Mouse (Mus musculus): ENCODE results near the gene E130218I03Rik.
"Not testable (repeated sequence)": the region's sequence is repeated elsewhere in the genome, so short reads cannot be mapped to it uniquely, and the experiment has no call there.

Gene E130218I03Rik

DNA sequence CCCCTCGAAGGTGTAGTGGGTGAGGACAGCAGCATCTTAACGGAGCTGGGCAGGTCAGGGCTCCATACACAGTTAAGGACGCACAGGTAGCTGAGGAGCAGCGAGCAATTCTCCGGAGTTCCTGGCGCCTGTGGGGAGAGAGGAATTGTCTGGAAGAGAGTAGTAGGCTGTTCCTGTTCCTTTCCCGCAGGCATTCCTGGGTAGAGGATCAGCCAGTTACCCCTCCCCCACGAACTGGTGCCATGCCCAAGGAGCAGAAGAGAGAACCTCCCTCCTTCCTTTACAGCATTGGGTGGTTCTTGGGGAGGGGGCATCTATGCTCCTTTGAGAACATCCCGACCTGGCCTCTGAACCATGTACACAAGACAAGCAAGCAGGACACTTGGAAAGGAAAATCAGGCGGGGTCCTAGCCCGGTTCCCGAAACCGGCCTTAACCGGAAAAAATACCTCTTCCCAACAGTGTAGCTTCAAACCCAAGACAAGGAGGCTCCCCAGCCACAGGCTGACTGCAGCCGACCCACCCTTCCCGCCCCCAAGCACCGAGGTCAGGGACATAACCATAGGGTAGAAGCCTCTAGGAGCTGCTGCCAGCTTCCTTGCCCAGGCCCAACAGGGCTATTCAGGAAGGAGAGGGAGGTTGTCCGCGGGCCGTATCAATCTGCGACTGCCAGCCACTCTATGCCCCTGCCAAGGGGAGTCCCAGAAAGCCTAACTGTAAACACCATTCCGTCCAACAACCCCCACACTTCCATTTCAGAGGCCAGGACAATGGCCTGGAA, 8.9 kb downstream of the E130218I03Rik start:
- DNase-seq (ENCODE audit: low spot score), result no peak

DNA sequence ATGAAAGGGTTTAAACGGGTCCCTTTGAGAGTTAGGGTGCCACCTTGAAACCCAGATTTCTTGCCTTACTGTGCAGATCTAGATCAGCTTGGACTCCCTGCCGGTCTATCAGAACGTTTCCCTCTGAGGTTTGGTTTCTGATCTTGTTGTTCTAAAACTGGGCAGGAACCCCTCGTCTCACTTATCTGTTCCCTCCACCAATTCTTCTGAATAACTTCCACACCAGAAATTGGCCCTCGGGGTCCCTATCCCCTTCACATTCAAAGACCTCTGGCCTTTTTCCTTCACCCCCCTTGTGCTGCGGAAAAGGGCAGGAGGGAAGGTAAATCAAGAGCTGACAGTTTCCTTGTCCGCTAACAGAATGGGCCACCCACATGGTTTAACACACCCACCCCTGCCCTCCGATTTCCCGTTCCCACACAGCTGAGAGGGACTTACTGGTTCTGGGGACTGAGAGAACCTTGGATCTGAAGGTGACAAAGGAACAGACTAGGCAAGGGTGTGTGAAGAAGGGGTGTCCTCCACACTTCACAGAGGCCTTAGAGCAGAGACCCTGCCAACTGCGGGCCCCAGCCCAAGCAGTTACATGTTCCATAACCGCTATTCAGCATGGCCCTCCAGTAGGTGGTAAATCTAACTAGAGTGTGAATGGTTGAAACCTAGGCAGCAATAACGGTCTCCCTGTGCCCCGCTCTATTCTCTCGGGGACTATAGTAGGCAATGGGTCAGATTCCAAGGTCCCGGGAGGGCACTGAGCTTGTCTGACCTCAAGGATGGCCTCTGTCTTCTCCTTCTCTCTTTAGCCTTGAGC, 9.7 kb downstream of the E130218I03Rik start:
- DNase-seq (ENCODE audit: low spot score), result no peak

DNA sequence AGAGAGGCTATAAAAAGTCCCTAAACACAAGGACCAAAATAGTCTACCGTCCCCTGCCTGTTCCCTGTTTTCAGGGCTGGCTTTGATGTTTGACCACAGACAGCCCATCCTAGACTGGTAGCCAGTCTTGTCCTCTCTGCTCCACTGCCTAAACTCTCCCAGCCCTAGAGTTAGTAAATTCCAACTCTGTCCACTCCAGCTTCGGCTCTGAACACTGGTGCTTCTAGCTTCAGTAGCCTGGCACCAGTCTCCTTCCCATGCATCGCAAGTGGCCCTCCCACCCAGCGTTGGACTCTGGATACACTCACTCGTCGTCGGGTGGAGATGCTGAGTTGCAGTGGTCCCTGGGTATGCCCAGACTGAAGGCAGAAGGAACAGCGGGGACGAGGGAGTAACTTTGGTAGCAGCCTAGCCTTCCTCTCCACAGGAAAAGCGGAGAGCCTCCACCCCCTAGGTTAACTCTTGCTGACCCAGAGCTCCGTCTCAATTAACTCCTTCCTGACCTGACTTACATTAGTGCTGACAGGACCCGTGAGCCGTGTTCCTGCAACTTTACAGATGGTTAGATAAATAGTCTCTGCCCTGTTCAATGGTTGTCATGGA, 10.4 kb downstream of the E130218I03Rik start, which contains the start of gene Grrp1:
Gene Grrp1 (minus strand): TSS at position 385 of the 603 bp plus-strand sequence.
- DNase-seq (ENCODE audit: low spot score), result no peak

DNA sequence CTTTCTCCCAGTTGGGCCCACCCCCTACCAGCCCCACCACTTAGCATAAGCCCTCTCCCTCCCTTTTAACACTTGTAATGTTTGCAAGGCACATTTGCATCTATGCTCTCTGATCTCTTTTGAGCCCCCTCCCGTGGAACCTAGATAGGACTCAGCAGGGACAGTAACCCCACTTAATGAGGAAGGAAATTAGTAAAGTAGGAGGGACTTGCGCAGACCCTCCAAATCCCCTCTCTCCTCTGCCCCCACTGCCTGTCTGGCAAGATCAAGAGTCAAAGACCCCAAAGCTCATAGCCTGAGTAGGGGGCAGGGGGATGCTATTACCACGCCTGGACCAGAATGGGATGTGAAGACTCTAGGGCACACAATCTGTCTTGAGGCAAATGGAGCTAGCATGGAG, 11.4 kb downstream of the E130218I03Rik start:
- DNase-seq (ENCODE audit: low spot score), result no peak

DNA sequence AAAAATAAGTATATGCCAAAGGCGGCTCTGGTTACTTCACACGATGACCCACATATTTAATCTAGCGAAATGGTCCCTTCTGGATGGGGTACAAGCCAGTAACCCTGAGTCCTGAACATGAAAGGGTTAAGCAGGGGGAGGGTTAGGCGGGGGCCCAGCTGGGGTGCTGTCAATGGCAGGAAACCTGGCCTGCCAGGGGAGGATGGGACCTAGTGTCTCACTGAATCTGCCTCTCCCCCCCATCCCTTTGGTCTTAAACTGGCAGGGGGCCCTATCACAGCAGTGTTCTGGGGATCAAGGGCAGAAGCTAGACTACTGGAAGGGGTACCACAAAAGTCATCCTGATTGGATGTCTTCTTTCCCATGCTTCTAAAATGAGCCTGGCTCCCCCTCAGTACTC, 12.4 kb downstream of the E130218I03Rik start:
- DNase-seq (ENCODE audit: low spot score), result no peak

DNA sequence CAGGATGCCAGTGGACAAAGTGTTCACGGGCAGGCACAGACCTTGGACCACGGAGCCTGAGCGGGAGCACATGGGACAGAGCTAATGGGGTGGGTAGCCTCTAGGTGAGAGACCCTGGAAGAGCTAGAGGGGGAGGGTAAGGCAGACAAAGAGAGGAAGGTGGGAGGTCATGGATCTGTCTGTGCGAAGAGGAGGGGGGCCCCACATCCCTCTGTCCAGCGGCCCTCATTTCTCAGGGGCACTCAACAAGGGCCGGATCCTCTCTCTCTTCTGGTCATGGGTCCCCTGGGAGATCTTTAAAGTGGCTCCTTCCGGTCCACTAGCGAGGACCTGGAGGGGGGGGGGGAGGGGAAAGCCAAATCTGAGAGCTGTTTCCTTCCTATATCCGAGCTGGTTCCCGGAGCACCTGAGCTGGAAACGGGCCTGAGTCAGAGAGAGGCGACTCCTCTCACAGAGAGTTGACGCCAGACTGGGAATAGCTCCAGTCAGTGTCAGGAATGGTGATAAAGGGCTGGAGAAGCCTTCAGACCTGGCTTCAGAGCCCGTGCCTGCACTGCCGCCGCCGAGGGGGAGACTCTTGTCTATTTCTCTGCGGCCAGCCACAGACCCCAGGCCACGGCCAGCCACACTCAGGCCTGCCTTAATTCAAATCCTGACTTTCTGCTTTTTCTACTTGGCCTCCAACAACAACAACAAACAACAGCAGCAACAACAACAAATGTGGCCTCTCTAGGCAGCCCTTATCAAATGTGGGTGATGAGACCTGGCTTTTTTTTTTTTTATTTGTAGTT, 13.1 kb downstream of the E130218I03Rik start:
- no peak for DNase-seq (ENCODE audit: low spot score)

DNA sequence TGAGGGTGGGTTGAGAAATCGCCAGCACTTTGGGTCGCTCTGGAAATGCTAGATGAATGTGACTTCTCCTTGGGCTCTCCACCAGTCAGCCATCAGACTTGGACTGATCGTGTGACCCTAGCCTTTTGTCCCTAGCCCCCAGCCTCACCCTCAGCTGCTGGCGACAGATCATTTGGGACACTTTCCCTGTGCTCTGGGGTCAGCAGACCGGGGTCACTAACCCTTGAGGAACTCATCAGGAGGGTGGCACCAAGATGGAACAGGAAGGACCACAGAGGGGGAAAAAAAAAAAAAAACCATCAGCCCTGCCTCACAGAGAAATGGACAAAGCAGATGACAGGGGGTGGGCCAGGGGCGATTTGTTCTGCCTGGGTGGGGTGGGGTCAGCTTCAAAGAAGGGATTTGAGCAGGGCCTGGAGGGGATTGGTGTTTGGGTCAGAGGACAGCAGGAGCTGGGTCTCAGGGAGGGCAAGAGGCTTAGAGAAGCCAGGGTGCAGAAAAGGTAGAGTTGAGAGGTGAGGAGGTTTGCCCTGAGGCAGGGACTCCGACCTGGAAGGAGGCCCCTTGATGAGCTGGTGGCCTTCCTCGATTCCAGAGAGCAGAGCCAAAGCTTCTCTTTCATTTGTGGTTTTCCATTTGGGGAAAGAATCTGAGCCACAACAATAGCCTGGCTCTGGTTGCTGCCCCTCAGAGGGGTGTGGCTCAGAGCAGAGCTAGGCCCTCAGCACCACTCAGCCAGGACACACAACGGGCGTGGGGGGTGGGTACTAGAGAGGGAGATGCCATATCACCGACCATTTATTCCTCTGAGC, 13.9 kb downstream of the E130218I03Rik start:
- DNase-seq (ENCODE audit: low spot score), result no peak

DNA sequence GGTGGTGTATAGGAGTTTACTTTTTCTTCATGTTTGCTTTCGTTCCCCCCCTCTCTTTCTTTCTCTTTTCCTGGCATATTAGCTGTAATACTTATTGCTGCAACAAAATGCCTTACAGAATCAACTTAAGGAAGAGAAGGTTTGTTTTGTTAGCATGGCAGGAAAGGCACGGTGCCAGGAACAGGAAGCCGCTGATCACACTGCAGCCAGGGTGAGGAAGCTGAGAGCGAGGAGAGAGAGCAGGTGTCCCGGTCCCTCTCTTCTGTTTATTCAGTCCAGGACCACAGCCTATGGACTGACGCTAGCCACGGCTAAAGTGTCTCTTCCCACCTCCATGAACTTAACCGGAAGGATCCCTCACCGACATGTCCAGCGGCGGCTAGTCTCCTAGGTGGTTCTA, 14.9 kb downstream of the E130218I03Rik start:
- no peak for DNase-seq (ENCODE audit: low spot score)

DNA sequence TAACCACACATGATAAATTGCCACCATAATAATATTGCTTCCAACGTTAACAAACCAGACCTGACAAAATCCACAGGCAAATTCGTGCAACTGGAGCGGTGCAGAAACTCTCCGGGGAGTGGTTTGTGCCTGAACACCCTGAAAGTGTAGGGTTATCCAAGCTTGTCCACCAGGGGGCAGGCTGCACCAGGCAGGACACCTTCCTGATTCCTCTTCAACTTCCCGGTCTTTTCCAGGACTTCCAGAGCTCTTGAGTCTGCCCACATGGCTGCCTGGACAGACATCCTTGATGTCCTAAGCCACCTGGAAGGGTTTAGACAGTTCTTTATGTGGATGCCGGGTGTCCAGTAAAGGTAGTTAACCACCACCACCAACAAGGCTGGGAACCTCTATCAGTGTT, 19.7 kb downstream of the E130218I03Rik start:
- DNase-seq (ENCODE audit: low spot score), result no peak

DNA sequence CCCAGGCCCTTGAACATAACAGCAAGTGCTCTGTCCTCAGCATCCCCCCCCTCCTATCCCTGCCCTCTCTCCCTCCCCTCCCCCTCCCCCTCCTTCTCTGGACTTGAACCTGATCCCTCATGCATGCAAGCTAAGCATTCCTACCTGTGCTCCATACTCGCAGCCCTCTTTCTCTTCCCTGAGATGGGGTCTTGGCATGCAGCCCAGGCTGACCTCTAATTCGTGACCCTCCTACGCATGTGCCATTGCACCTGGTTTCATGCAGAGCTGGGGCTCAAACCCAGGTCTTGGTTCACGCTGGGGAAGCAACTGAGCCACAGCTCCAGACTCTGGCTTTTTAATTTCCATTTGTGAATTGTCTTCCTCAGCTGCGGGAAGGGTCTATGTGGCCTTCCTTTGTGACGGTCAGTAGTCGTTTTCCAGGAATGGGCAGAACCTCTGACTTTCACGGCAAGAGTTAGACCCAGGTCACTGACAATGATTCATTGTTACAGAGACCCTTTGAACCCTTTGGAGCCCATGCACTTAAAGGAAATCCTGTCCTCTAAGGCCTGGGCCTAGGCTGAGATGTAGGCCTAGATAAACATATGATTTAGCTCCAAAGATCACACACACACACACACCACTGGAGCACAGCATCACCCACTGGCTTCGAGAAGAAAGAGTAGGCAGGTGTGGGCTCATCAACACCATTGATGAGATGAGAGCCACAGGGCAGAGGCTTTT, 22.6 kb downstream of the E130218I03Rik start:
- DNase-seq (ENCODE audit: low spot score), result no peak

DNA sequence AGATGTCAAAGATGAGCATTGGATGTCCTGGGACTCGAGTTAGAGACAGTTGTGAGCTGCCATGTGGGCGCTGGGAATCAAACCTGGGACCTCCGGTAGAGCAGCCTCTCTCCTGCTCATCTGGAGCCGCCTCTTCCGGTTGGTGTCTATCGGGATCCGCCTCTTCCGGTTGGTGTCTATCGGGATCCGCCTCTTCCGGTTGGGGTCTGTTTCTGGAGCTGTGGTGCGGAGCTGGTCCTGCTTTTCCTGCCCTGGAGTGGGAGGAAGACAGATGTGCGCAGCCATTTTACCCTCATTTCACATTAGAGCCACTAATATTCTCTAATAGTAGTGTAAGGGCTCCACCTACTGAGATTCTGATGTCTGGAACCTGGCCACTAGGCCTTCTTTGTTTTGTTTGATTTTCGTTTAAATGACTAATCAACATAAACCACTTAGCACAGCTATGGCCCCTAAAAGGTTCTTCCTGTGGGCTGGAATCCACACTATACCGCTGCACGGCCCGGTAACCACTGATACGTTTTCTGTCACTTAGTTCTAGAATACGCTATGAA, 24.7 kb downstream of the E130218I03Rik start:
- DNase-seq (ENCODE audit: low spot score), result no peak

DNA sequence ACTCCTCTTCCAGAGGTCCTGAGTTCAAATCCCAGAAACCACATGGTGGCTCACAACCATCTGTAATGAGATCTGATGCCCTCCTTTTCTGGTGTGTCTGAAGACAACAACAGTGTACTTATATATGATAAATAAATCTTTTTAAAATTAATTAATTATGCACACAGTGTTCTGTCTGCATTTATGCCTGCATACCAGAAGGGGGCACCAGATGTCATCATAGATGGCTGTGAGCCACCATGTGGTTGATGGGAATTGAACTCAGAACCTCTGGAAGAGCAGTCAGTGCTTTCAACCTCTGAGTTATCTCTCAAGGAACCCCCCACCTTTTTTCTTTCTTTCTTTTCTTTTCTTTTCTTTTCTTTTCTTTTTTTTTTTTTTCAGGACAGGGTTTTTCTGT, 26.2 kb downstream of the E130218I03Rik start:
- not testable (repeated sequence) for DNase-seq (ENCODE audit: low spot score)

DNA sequence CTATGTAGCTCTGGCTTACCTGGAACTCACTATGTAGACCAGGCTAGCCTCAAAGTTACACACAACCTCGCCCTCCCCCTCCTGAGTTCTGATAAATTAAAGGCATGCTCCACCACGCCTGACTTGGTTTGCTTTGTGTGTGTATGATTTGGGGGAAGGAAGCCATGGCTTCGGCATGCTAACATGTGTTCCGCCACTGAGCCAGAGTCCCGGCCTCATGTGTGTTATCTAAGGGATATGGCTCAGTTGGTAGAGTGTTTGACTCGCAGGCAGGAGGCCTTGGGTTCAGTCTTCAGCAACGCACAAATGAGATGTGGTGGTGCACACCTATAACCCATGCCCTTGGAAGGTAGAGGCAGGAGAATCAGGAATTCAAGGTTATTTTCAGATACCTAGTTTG, 28.5 kb downstream of the E130218I03Rik start:
- no peak for DNase-seq (ENCODE audit: low spot score)

DNA sequence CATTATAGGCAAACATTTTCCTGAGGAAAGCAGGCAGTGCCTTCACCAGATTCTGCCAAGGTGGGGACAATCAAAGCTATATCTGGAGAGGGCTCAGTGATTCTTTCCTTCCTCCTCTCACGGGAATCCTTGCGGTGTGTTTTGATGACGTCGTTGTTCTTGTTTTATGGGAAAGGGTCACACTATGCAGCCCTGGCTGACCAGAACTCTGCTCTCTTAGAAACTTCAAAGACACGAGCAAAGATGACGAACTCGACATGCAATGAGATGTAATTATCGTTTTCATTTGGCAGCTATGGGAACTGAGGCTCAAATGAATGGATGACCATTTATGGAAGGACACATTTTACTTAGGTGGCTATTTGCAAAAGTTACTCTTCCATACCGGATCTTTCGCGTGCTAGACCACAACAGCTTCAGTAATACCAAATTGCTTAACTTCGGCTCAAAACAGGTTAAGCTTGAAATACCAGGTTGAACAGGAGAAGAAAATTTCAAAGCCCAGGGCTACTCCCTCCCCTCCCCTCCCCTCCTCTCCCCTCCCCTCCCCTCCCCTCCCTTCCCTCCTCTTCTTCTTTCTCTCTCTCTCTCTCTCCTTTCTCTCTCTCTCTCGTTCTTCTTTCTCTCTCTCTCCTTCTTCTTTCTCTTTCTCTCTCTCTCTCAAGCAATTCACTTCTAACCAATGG, 29.4 kb downstream of the E130218I03Rik start:
- DNase-seq (ENCODE audit: low spot score), result no peak

DNA sequence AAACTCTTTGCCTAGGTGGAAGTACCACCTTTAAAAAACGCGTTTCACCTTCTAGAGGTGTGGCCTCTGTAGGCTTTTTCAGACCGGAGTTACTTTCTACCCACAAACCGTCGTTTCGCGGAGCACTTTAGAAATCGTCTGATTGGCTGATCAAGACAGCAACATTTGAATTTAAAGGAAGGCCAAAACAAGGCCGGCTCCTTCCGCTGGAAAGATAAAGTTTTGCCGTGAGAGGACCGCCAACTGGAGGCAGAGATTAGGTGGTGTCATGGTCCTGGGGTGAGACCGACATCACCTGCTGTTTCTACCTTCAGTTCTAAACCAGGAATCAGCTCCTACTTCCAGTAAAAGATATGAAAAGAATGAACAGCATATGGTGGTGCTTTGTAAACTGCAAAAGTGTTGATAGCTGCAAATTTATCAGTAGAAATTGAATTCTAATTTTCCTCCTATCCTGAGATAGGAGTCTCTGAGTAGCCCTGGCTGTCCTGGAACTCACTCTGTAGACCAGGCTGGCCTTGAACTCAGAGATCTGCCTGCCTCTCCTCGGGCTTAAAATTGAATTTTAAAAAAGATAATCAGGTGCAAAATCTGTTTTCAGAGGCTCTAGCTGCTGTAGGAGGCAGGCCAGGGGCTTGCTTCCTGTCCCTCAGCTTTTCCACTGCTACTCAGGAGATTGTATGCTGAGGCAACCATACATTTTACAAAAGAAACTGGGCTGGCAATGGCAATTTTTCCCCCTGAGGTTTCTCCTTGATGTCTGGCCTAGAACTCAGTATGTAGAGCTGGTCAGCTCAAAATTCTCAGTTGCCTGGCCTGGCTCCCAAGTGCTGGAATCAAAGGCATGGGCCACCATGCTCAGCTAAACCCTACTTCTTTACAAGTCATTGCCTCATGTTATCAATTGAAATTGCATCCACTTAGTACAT, 30.2 kb downstream of the E130218I03Rik start:
- DNase-seq (ENCODE audit: low spot score), result no peak

DNA sequence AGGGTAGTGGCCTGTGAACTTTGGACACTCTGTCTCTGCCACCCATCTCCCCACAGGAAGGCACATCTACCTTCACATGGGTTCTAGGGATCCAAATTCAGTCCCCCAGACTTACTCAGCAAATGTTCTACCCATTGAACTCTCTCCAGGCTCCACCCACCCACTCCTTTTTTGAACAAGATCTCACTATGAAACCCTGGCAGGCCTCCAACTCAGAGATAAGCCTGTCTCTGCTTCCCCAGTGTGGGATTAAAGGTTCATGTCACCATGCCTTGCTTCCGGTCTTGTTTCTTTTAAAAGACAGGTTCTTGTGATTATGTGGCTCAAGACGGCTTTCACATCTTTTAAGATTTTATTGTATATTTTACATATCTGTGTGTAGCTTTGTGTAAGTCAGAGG, 41.5 kb downstream of the E130218I03Rik start:
- DNase-seq (ENCODE audit: low spot score), result no peak

DNA sequence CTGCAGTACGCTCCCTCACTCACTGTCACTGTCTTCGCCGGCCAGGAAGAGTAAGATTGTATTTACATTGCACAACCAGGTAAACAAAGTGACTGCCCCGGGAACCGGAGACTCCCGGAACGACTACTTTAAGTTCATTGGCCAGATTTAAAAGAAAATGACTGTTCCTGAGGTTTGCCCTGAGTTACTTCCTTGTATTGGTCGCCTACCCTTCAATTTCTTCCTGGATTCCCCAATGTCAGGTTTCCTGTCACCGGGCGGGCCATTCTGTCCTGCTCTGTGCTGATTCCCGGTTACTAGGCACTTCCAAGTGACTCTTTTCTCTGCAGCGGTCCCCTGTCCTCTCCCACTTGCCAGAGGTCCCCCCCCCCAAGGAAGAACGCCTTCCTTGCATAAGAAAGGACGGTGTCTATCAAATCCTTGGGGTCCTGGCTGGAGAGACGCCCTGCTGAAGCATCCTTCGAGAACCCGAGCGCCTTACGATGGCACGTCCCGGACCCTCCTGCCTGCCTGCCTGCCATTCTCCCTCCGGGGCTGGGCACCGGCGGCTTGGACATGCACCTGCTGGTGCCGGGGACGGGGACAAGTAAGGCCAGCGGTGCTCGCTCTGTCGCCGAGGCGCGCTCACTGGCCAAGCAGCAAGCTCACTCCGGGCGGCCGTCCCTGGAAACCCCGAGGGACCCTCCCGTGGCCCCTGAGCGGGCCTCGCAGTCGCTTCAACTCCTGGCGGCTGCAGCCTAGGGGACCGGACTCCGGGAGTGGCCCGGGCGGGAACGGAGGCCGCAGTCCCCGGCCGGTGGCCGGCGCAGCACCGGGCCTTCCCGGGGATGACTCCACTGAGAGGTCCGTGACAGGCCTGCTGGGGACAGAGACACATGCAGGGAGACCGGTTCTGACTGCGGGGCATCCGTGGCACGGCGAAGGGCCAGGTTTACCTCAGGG, 43.0 kb downstream of the E130218I03Rik start:
- DNase-seq (ENCODE audit: low spot score), result no peak
